Mouse (Mus musculus) ES-E14 (cell line): ENCODE data around the gene Klri2. TPM values are rescaled to one million over a fixed set of nuclear protein-coding genes. Genes with fewer than 3 reads are reported as not detected.
"Not testable (repeated sequence)": the region's sequence is repeated elsewhere in the genome, so short reads cannot be mapped to it uniquely, and the experiment has no call there.

Experiments
- DNase-seq: peaks from one replicate; pipeline ENCODE4 v3.0.0-alpha.2; 2013; ENCODE audit warnings: low read depth, low spot score
- H3K27ac ChIP-seq: 2 replicates; pipeline ENCODE4 v1.5.1; 2012; ENCODE audit warnings: low read depth, mild to moderate bottlenecking, low read length, moderate library complexity, mixed read lengths; ENCODE audit not compliant: poor library complexity, insufficient read depth, severe bottlenecking
- H3K36me3 ChIP-seq: 2 replicates; pipeline ENCODE4 v1.6.1; 2012; ENCODE audit warnings: mild to moderate bottlenecking, low read length, moderate library complexity, mixed read lengths; ENCODE audit not compliant: control insufficient read depth, poor library complexity, insufficient read depth, severe bottlenecking
- H3K4me1 ChIP-seq, 2 experiments: fragments of 150-350 bp in 1 of 2; sonication (generic) in 1 of 2; 2 replicates each; pipeline ENCODE4 v1.6.1; 2012; ENCODE audit warnings: low read length in 2 of 2, mild to moderate bottlenecking in 1 of 2, mixed read lengths in 1 of 2; ENCODE audit not compliant: control insufficient read depth in 2 of 2, insufficient read depth in 2 of 2, poor library complexity in 1 of 2
- H3K4me3 ChIP-seq, 2 experiments: fragments of 150-350 bp in 1 of 2; sonication (generic) in 1 of 2; 2 replicates each; pipeline ENCODE4 v1.5.1; 2012; ENCODE audit warnings: low read length in 2 of 2, low read depth in 1 of 2, mild to moderate bottlenecking in 1 of 2, mixed read lengths in 1 of 2; ENCODE audit not compliant: insufficient read depth in 1 of 2, poor library complexity in 1 of 2, severe bottlenecking in 1 of 2
- H3K9ac ChIP-seq: 2 replicates; pipeline ENCODE4 v1.6.1; 2012; ENCODE audit warnings: low read depth, mild to moderate bottlenecking, low read length, mixed read lengths; ENCODE audit not compliant: poor library complexity, insufficient read depth, severe bottlenecking
- H3K9me3 ChIP-seq: fragments of 150-350 bp; sonication (generic); 2 replicates; pipeline ENCODE4 v1.6.1; 2012; ENCODE audit warnings: low read depth, mild to moderate bottlenecking, low read length; ENCODE audit not compliant: control insufficient read depth, insufficient read depth
- CHD2 ChIP-seq: IDR thresholded peaks from 2 replicates; pipeline ENCODE4 v1.6.1; 2014; ENCODE audit warnings: mild to moderate bottlenecking, low read depth, low read length, inconsistent platforms
- HCFC1 ChIP-seq: IDR thresholded peaks from 2 replicates; pipeline ENCODE4 v1.6.1; 2012; ENCODE audit warnings: low read length, inconsistent platforms, borderline replicate concordance; ENCODE audit not compliant: insufficient read depth
- MAFK ChIP-seq: IDR thresholded peaks from 2 replicates; pipeline ENCODE4 v1.6.1; 2014; ENCODE audit warnings: mild to moderate bottlenecking, low read depth, low read length, inconsistent platforms; ENCODE audit not compliant: insufficient read depth
- ZC3H11A ChIP-seq: IDR thresholded peaks from 2 replicates; pipeline ENCODE4 v1.6.1; 2012; ENCODE audit warnings: low read depth, mild to moderate bottlenecking, inconsistent platforms, low read length, borderline replicate concordance
- ZNF384 ChIP-seq: IDR thresholded peaks from 2 replicates; pipeline ENCODE4 v1.6.1; 2012; ENCODE audit warnings: low read depth, low read length, inconsistent platforms
- in situ Hi-C, 2 experiments: fragments of 600-800 bp; cut with MboI; formaldehyde crosslinking; loops; one replicate each; pipeline ENCODE4 v1.15.1; 2025; ENCODE audit warnings: low sequenced_read_pairs in 2 of 2, inconsistent platforms in 1 of 2; ENCODE audit not compliant: unreplicated experiment in 2 of 2
- total RNA-seq: library from RNA; depleted of rRNA; stranded (reverse); fragments of 300-350 nt; gene quantifications from 2 replicates; pipeline ENCODE4 v1.2.3, GENCODE M21; 2012; rRNA removed

The Klri2 gene
- total RNA-seq, 1 experiment, result not detected

GRCm38 (mm10) chr6:129713566-129713965 is 26.7 kb downstream of the Klri2 start:
- in situ Hi-C loops, result no loop called here
- TF ChIP-seq ZNF384, result no peak
- no peak for TF ChIP-seq CHD2
- no peak for TF ChIP-seq HCFC1
- no peak for TF ChIP-seq ZC3H11A
- TF ChIP-seq MAFK, result no peak
- no peak overlapping the region for H3K4me3 ChIP-seq
- no peaks in the 10 kb centered on the region for H3K36me3 ChIP-seq
- H3K4me1 ChIP-seq, result no peaks in the 10 kb centered on the region
- no peak overlapping the region for H3K9ac ChIP-seq
- no peak overlapping the region for H3K27ac ChIP-seq
- no peaks in the 10 kb centered on the region for H3K9me3 ChIP-seq
- no peak for DNase-seq

- H3K4me3 ChIP-seq, H3K9ac ChIP-seq, H3K27ac ChIP-seq, H3K4me1 ChIP-seq, DNase-seq, H3K36me3 ChIP-seq, in situ Hi-C loops, H3K9me3 ChIP-seq: not testable (repeated sequence)
Observed at GRCm38 (mm10) chr6:129691436-129691835, 48.8 kb downstream of the Klri2 start.

GRCm38 (mm10) chr6:129680379-129680778 is 59.9 kb downstream of the Klri2 start:
- Histone ChIP-seq H3K9me3 (no peaks in the 10 kb centered on the region), H3K4me3 (no peak overlapping the region), H3K4me1 (no peaks in the 10 kb centered on the region), H3K9ac (no peak overlapping the region), H3K27ac (no peak overlapping the region), H3K36me3 (no peaks in the 10 kb centered on the region)
- in situ Hi-C loops, result no loop called here
- TF ChIP-seq ZC3H11A (no peak), MAFK (no peak), CHD2 (no peak), ZNF384 (no peak), HCFC1 (no peak)
- no peak for DNase-seq

Other genes starting within 250 kb of the Klri2 start
- gene Olr1, start 233.3 kb downstream of the Klri2 start, total RNA-seq, result 0.45 TPM in 1 of 2 replicates, not detected in the other
- gene Tmem52b, start 227.9 kb downstream of the Klri2 start, total RNA-seq, result not detected in 2 replicates
- gene Gabarapl1, start 207.3 kb downstream of the Klri2 start, total RNA-seq, result 14.7 and 25.6 TPM in 2 replicates
- gene Klre1, start 162.6 kb downstream of the Klri2 start, total RNA-seq, result not detected in 2 replicates
- gene Klrd1, start 148.7 kb downstream of the Klri2 start, total RNA-seq, result not detected in 2 replicates
- gene Klrk1, start 116.6 kb downstream of the Klri2 start, total RNA-seq, result not detected in 2 replicates
- gene Klrc3, start 97.1 kb downstream of the Klri2 start, total RNA-seq, result not detected in 2 replicates
- gene Klrc2, start 79.8 kb downstream of the Klri2 start, total RNA-seq, result not detected in 2 replicates
- not detected in 2 replicates for gene Klrc1, start 61.5 kb downstream of the Klri2 start, total RNA-seq
- not detected in 2 replicates for gene Klri1, start 23.4 kb downstream of the Klri2 start, total RNA-seq
- gene Gm156, start 43.8 kb upstream of the Klri2 start, total RNA-seq, result not detected in 2 replicates
- gene Gm17631, start 122.2 kb upstream of the Klri2 start, total RNA-seq, result not detected in 2 replicates
- gene Klra17, start 136.2 kb upstream of the Klri2 start, total RNA-seq, result not detected in 2 replicates
- gene Klra5, start 177.2 kb upstream of the Klri2 start, total RNA-seq, result not detected in 2 replicates